Mouse (Mus musculus): ENCODE results near the gene Rtn2.

Gene Rtn2

DNA sequence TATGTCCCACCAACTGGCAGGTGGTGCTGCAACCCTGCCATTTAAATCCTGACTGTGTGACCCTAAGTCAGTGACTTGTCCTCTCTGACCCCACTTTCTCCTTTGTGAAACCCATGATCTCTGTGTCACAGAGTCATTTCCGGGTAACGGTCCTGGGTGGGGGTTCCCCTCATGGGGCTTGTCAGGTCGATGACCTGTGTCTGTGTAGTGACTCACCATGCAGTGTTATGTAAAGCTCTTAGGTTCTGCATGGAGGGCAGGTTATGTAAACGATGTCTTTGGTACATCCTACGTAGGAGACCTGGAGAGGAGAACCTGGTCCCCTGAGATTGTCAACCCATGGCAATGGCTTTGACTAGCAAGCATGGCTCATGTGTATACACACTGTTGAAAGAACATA lies 39.0 kb downstream of the Rtn2 start:
- no peak for DNase-seq

DNA sequence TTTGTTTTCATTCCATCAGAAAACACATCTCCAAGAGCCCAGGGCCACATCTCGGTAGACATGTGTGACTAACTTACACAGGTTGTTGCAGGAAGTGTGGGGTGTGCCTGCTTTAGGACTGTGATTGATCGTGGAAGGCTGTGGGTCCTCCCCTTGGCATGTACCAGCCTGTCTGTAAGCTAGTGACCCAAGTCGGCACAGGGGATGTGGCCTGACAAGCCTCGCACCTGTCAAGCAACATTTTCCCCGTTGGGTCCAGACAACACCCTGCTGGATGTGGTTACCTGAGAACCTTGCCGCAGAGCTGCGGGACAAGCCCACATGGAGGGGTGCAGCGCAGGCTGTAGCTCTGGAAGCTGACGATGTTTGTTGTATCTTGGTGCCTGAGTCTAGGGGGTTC lies 40.1 kb downstream of the Rtn2 start:
- DNase-seq: no peak

DNA sequence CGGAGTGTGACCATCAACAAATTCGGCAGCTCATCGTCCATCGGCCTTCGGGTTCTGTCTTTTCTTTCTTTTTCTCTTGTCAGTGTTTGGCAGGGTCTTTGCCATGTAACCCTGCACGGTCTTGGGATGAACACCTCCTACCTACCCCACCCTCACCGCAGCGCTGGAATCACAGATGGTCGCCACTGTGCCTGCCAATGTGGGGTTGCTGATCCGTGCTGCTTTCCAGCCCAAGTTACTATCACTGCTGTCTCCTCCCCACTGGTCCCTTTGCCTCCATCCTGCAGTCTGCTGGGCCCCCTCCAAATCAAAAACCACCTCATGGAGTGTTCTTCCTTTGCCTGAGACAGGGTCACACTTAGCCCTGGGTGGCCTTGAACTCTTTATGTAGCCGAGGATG lies 41.8 kb downstream of the Rtn2 start:
- DNase-seq: no peak

DNA sequence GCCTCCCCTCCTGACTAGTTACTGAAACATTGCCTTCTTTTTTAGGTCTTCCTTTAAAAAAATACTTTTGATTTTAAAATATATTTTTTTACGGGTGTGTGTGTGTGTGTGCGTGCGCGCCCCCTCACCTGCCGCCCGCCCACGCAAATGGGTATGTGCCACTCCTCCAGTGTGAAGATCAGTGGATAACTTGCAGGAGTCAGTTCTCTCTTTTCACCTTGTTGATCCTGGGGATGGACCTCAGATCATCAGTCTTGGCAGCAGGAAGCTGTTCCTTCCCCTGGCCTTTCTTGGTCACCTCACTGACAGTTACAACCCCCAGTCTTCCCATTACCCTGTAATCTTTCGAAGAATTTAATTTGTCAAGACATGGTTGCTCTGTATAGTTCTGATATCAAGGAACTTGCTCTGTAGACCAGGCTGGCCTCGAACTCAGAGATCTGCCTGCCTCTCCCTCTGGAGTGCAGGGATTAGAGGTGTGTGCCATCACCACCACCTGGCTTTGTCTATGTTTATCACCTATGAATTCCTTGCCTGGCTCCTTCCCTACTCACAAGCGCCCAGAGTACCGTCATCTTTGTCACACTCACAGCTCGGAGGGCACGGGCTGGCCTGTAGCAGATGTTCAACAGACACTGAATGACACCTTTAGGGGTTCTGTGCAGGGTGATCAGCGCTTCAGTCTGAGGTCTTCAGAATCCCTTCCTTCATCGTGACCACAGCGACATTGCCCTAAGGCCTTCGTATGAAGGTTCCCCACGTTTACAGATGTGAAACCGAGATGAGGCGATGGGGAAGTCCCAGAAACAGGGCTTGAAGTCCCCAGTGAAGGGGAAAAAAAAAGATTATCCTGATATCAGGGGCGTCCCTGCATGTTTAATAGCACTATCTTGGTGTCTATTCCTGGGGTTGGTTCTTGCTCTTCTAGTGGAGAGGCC lies 43.1 kb downstream of the Rtn2 start:
- no peak for DNase-seq

DNA sequence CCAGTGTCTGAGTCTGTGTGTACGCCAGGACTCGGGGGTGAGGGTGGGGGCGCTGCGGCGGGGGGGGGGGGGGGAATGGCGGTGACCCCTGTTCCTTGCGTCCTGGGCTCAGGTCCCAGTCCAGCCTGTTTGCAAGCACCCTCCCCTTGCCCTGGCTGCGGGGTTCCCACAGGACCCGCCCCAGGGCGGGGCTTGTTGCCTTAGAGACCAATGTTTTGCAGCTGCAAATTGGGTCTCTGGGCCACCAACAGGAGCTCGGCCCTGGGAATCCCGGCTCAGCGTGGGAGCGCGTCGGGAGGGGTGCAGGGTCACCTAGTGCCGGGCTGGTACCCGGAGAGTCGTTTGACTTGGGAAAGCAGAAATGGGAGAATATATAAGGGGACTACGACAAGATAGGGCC lies 43.9 kb downstream of the Rtn2 start:
- DNase-seq: peak; percentile 68

DNA sequence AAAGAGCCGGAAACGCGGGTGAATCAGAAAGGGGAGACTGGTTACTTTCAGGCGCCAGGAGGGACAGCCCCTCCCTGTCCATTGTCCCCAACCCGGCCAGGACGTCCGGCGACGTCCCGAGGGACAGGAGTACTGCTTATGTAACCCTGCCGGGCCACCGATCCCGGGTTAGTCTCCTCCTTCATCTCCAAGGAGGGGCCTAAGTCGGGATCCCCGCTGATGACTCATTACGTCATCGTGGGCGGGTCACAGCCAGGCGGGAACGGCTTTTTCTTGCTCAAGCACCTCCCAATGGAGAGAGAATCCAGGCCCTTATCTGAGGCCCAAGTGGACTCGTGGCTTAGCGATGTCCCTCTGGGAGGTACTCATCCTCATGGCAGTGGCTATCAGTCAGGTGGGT lies 44.7 kb downstream of the Rtn2 start:
- peak; percentile 82 for DNase-seq

DNA sequence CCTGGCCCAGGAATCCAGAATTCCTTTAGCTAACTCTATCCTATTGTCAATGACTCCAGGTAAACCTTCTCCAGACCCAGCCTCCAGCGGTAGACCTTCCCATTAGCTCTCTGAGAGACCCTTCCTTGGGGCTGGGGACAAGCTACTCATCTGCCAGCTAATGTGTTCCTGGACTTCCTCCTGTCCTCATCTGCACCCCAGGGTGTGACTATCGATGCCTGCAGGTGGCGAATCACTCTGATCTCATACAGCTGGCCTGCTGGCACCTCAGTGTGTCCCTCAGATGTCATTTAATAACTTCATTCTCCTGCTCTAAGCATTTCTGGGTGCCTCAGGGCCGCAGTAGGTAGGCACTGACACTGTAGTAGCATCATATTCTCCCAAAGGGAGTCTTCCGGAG lies 45.4 kb downstream of the Rtn2 start:
- no peak for DNase-seq

DNA sequence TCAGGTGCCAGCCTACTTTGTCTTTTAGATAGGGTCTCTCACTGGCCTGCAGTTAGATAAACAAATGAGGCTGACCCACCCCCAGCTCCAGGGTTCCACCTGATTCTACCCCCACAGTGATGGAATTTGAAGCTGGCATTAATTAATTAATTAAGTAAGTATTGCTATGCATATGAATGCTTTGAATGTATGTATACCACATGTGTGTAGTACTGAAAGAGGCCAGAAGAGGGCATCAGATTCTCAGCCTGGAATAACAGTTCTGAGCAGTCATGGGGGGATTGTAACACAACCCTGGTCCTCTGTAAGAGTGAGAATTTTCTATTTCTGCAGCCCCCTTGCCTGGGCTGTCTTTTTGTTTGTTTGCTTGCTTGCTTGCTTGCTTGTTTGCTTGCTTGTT lies 46.0 kb downstream of the Rtn2 start:
- no peak for DNase-seq

DNA sequence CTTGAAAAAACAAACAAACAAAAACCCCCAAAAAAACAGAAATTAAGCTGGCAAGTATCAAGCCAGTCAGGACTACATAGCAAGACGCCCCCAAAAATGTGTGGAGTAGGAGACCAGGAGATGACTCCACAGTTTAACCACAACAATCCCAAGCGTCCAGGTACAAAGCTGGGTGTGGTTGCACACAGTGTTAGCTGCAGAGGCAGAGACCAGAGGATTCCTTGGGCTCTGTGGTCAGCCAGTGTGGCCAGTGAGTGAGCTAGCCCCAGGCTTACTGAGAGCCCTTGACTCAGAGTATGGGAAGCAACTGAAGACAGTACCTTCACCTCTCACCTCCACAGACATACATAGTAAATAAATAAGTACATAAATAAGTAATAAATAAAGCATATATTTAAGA lies 49.5 kb downstream of the Rtn2 start:
- no peak for DNase-seq

DNA sequence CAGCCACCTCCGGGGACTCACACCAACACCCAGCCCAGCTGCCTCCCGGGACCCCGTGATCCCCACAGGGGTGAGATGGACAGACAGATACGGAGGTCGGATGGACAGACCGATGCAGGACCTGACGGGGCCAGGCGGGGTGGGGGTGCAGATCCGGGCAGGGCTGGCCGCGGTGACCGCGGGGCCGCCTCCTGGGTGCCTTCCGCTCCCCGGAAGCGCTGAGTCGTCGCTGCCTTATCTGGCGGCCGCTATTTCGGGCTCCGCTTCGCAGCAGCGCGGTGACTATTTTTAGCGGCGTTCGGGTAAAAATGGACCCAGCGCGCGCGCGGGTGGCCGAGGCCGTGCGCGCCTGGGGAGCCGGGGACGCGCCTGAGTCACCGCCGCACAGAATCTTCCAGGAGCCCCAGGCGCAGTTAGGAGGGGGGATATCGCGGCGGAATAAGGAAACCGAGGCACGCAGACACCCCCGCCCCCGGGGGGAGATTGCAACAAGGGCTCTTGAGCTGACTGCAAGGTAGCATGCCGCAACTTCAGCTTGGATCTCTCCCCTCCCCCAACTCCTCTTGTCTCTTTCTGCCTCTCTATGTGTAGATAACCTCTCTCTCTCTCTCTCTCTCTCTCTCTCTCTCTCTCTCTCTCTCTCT lies 50.4 kb downstream of the Rtn2 start:
- DNase-seq: peak; percentile 88

DNA sequence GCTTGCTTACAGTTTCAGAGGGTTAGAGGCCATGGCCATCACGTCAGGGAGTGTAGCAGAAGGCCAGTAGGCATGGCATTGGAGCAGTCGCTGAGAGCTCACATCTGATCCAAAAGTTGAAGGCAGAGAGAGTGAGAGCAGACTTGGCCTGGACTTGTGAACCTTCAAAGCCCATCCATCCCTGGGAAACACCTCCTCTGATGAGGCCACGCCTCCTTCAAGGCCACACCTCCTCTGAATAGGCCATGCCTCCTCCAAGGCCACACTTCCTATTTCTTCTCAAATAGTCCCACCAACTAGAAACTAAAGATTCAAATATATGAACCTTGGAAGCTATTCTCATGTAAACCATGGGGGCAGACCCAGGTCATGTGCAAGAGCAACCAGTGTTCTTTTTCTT lies 53.2 kb downstream of the Rtn2 start:
- no peak for DNase-seq

DNA sequence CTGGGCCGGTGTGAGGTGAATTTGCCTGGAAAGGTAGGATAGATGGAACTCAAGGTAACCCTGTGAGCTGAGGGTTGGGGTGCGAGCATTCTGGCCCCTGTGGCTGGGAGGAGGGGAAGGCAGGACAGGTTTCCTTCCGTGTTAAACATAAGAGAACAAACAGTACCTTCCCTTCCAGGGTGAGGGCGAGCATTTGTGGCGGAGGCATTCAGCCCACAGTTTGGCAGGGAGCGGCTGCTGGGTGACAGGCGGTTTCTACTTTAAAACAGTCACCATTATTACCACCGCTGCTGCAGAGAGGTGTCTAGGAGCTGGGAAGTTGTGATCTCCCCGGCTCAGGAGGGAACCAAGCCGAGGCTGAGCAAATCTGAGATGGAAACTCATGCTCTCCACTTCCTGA lies 54.7 kb downstream of the Rtn2 start:
- no peak for DNase-seq

DNA sequence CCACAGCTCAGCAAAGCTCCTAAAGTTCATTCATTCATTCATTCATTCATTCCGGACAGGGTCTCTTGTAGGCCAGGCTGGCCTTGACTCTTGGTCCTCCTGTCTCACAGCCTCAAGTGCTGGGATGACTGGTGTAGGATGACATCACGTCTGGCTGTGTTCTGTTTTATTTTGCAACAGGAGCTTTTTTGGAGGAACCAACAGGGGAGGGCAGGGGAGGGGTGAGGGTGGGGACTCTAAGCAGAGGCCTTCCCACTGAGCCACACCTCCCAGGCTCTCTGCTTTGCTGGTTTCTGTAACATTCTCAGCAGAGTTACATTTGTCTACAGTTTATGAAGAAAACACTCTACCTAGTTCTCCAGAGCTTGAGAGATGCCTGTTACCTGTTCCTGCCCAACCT lies 55.6 kb downstream of the Rtn2 start:
- DNase-seq: no peak

DNA sequence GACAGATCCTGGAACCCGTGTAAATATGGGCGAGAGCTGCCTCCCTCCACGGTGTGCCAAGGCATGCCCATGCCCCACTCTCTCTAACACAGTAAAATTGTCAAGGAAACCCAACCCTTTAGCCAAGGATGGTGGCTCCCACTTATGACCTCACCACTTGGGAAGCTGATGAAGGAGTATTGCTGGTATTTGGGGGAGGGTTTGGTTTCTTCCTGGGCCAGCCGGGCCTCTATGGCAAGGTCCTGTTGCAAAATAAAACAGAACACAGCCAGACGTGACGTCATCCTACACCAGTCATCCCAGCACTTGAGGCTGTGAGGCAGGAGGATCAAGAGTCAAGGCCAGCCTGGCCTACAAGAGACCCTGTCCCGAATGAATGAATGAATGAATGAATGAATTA lies 56.2 kb downstream of the Rtn2 start:
- no peak for DNase-seq

DNA sequence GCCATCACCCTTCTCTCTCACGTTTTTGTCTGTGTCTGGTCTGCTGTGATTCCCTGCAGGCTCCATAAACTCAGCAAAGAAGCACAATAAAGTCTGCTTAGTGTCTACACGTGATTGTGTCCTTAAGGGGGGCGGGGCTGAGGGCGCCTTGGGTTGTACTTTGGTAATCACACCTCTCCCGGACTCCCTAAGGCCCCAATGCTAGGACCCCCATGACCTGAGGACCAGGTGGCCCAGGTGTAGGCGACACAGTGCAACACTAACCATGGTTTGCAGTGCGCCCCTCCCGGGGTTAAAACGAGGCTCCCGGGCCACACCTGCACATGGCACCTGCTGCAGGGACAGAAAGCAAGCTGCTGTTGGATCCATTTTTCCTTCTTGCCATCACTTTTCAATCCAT lies 58.8 kb downstream of the Rtn2 start:
- DNase-seq: no peak

DNA sequence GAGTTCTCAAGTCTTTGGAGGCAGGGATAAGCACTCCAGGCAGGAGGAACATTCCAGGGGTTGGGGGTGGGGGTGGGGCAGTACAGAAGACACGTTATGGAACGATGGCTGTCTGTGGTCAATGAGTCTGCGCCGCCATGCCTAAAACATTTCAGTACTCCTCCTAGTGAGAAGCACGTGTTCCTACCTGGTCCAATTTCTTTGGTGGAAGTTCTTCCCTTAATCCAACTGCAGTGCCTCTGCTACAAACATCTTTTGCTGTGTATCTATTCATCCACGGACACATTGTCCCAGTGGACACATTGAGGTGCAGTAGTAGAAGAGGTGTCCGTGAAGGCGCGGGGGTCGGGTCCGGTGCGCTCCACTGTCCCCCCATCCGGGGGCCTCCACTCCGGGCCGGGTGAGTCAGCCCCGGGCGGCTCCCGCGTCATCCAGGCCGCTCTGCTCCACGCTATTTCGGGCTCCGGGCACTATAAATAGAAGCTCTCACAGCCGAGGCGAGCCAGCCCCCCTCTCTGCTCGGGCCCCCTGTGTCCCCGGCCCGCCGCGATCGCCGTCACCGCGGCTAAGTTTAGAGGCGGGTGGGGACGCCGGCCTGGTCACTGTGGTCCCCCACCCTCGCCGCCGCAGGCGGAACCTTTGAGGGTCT lies 59.5 kb downstream of the Rtn2 start:
- peak; percentile 67 for DNase-seq

DNA sequence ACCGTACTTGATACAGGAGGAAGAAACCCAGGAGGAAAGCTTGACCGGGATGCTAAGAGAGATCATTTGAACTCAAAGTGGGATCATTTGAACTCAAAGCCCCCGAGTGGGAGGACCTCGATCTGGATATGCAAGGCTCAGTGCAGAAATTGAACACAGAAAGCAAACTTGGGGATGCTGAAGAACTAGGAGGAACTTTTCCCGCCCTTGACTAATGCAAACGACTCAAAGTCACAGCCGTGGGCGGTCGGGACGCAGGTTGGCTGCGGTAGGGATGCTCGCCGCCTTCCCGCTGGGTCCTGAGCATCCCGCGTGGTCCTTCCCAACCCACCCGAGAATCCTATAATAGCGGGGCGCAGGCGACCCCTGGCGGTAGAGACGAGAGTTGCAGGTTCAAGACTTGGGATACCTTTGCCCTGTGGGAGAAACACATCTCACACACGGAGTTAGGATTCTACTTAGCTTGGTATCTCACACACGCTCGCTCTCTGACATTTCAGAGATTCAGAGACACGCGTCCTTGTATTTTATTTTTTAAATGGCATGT lies 60.1 kb downstream of the Rtn2 start:
- peak; percentile 89 for DNase-seq

DNA sequence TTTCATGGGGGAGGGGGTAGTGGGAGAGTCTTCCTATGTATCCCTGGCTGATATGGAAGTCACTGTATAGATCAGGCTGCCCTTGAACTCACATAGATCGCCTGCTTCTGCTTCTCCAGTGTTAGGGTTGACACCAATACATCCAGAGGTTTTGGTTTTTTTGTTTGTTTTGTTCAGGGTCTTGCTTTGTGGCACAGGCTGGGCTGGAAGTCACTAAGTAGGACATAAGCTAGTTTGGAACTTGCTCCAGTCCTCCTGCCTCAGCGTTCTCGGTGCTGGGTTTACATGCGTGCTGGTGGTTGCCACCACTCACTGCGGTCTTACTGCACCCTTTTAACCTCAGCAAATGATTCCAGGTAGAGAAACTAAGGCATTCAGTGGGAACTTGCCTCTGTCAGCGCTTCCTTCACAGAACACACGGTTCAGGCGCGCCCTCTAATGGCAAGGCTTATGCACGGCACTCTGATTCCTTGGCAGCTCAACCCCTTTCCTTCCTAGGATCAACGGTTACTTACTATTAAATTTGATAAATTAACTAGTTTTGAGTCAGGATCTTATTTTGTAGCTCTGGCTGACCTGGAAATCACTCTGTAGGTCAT lies 60.9 kb downstream of the Rtn2 start:
- peak; percentile 65 for DNase-seq

DNA sequence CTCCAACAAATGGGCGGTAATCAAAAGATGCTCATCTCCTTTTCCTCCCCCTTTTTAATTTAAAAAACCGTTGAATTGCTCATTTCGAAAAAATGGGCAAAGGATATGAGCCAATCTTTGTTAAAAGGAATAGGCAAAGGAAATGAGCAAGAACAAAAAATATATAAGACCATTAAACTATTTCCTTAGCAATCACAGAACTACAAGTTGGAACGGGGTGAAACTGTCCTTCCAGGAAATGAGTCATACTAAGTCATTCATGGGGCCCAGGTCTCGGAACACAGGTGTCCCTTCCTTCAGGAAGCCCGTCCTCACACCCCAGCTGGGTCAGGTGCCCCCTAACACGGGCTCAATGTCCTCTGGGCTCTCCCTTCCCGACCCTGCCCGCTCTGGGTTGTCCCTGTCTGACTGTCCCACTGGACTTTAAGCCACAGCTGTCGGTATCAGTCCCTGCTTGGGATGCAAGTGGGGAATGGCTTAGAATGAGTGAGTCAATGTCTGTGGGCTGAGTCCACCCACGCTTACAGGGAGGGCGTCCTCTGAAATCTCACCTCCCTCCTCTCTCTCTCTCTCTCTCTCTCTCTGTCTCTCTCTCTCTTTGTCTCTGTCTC lies 61.9 kb downstream of the Rtn2 start, which contains the start of gene Ercc1:
Ercc1 (plus strand) TSS at position 542 of the 611 bp plus-strand sequence.
- no peak for DNase-seq

DNA sequence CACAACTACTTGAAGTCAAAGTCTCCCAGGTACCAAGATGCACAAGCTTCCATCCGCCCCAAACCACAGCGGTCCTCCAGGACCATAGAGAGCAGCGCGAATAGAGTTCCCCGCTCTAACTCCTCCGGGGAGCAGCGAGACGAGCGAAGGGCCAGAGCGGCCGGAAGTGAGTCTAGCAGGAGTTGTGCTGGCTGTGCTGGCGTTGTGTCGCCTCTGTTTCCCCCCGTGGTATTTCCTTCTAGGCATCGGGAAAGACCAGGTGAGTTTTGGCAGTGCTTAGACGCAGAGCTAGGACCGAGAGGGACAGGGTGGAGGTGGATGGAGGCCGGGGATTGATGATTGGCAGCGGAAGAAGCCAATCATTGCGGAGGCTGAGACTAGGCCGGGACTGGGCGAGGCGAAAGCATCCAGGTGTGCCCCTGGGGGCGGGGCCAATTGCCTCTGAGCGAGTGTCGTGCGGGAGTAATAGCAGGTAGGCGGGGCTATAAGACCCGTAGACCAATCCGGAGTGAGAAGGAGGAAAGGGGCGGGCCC lies 62.6 kb downstream of the Rtn2 start:
- DNase-seq: peak; percentile 92

Data from right cerebral cortex, postnatal 14 days (tissue).